Mouse (Mus musculus) lung, embryonic 16.5 days (tissue): ENCODE results near the gene Cpa2. TPM values are rescaled to one million over a fixed set of nuclear protein-coding genes. Genes with fewer than 3 reads are reported as not detected.
A peak's percentile ranks its signal among the peaks of the same experiment; 100 is the strongest.

Experiments used
- ATAC-seq: fragments of 200-750 bp; cut with Nextera tagmentation; 2 replicates; pipeline ENCODE4 v1.8.0; 2017; ENCODE audit warnings: low read depth, mild to moderate bottlenecking, moderate library complexity
- H3K27ac ChIP-seq: fragments of 300-500 bp; sonication (generic); 2 replicates; pipeline ENCODE4 v1.5.1; 2014; ENCODE audit warnings: mild to moderate bottlenecking, control low read depth, low read length
- H3K27me3 ChIP-seq: fragments of 300-500 bp; sonication (generic); 2 replicates; pipeline ENCODE4 v1.6.1; 2014; ENCODE audit warnings: low read depth, low read length, mixed read lengths; ENCODE audit not compliant: control insufficient read depth, insufficient read depth
- H3K36me3 ChIP-seq: fragments of 300-500 bp; sonication (generic); 2 replicates; pipeline ENCODE4 v1.6.1; 2014; ENCODE audit warnings: low read length; ENCODE audit not compliant: control insufficient read depth, insufficient read depth
- H3K4me1 ChIP-seq: fragments of 300-500 bp; sonication (generic); replicated peaks from 2 replicates; pipeline ENCODE4 v1.6.1; 2014; ENCODE audit warnings: low read length, mixed read lengths; ENCODE audit not compliant: control insufficient read depth, insufficient read depth
- H3K4me2 ChIP-seq: fragments of 300-500 bp; sonication (generic); 2 replicates; pipeline ENCODE4 v1.6.1; 2014; ENCODE audit warnings: low read depth, low read length, control low read depth
- H3K4me3 ChIP-seq: fragments of 300-500 bp; sonication (generic); 2 replicates; pipeline ENCODE4 v1.5.1; 2014; ENCODE audit warnings: mild to moderate bottlenecking, low read length, control low read depth
- H3K9ac ChIP-seq: fragments of 300-500 bp; sonication (generic); 2 replicates; pipeline ENCODE4 v1.6.1; 2014; ENCODE audit warnings: low read length, control low read depth
- H3K9me3 ChIP-seq: fragments of 300-500 bp; sonication (generic); 2 replicates; pipeline ENCODE4 v1.6.1; 2016; ENCODE audit warnings: low read length; ENCODE audit not compliant: control insufficient read depth
- whole genome bisulfite sequencing: fragments of 180-500 bp; shearing (Covaris S2); extraction: QIAGEN DNeasy Blood & Tissue Kit; methylation state at CpG from one replicate; pipeline ENCODE4 v1.1.7; 2014; 5-methylcytosine and 5-hydroxymethylcytosine counted together
- polyA plus RNA-seq: library from polyadenylated mRNA; unstranded; fragments of >200 nt; fragmentation: Nextera tagmentation; extraction: Ambion mirVana; gene quantifications from 2 replicates; pipeline ENCODE4 v1.2.1, GENCODE M21; 2015

Cpa2 gene
- polyA plus RNA-seq, 1 experiment from 2014 or later, result 6.0 TPM

GRCm38 (mm10) chr6:30546571-30547273, 5.3 kb downstream of the Cpa2 start:
- 16% methylated on average over 17 of the region's 17 CpGs for WGBS
- H3K4me1 ChIP-seq, result peaks cover 37% of the 10 kb centered on the region
- H3K36me3 ChIP-seq, result no peaks in the 10 kb centered on the region

GRCm38 (mm10) chr6:30547274-30547645, 5.9 kb downstream of the Cpa2 start:
- no peaks in the 10 kb centered on the region for H3K36me3 ChIP-seq
- peak overlapping the region; percentile 76 for H3K27ac ChIP-seq
- H3K27me3 ChIP-seq, result no peaks in the 10 kb centered on the region
- ATAC-seq, result peak; percentile 64
- peaks cover 42% of the 10 kb centered on the region for H3K4me1 ChIP-seq
- H3K9ac ChIP-seq, result peak overlapping the region; percentile 17
- peak overlapping the region; percentile 28 for H3K4me3 ChIP-seq
- no peaks in the 10 kb centered on the region for H3K9me3 ChIP-seq
- under 1% methylated on average over 17 of the region's 17 CpGs for WGBS
- peak overlapping the region; percentile 59 for H3K4me2 ChIP-seq

More at GRCm38 (mm10) chr6:30546571-30547273, 5.3 kb downstream of the Cpa2 start:
- peak overlapping the region; percentile 59 for H3K4me2 ChIP-seq
- no peaks in the 10 kb centered on the region for H3K9me3 ChIP-seq
- peak overlapping the region; percentile 28 for H3K4me3 ChIP-seq
- H3K27ac ChIP-seq, result peak overlapping the region; percentile 76
- no peaks in the 10 kb centered on the region for H3K27me3 ChIP-seq
- ATAC-seq, result peak; percentile 32; the same call in 1 of the 2 replicates
- H3K9ac ChIP-seq, result peak overlapping the region; percentile 17

GRCm38 (mm10) chr6:30547656-30548306, 6.4 kb downstream of the Cpa2 start:
- Histone ChIP-seq H3K36me3 (no peaks in the 10 kb centered on the region), H3K9me3 (no peaks in the 10 kb centered on the region), H3K27ac (peak overlapping the region; percentile 76), H3K4me3 (peak overlapping the region; percentile 28), H3K4me1 (peaks cover 42% of the 10 kb centered on the region), H3K27me3 (no peaks in the 10 kb centered on the region), H3K4me2 (peak overlapping the region; percentile 59), H3K9ac (no peak overlapping the region; the same call in 1 of the 2 replicates)
- ATAC-seq, result peak; percentile 30; the same call in 1 of the 2 replicates
- 37% methylated on average over 9 of the region's 9 CpGs for WGBS

GRCm38 (mm10) chr6:30549231-30549761, 7.9 kb downstream of the Cpa2 start:
- H3K27ac ChIP-seq, result peak overlapping the region; percentile 79
- H3K36me3 ChIP-seq, result no peaks in the 10 kb centered on the region
- H3K4me1 ChIP-seq, result peaks cover 30% of the 10 kb centered on the region
- peak overlapping the region; percentile 38 for H3K4me2 ChIP-seq
- peak overlapping the region; percentile 36 for H3K9ac ChIP-seq
- ATAC-seq, result peak; percentile 68
- no peaks in the 10 kb centered on the region for H3K9me3 ChIP-seq
- 13% methylated on average over 15 of the region's 15 CpGs for WGBS
- H3K4me3 ChIP-seq, result no peak overlapping the region
- H3K27me3 ChIP-seq, result no peaks in the 10 kb centered on the region

- Histone ChIP-seq H3K4me1 (peaks cover 30% of the 10 kb centered on the region), H3K36me3 (no peaks in the 10 kb centered on the region), H3K4me2 (no peak overlapping the region), H3K4me3 (no peak overlapping the region), H3K27ac (no peak overlapping the region), H3K27me3 (no peaks in the 10 kb centered on the region), H3K9me3 (no peaks in the 10 kb centered on the region), H3K9ac (no peak overlapping the region)
- 75% methylated on average over 7 of the region's 7 CpGs for WGBS
- no peak for ATAC-seq
Observed at GRCm38 (mm10) chr6:30550496-30551192, 9.3 kb downstream of the Cpa2 start.

GRCm38 (mm10) chr6:30551193-30551515, 9.8 kb downstream of the Cpa2 start:
- Histone ChIP-seq H3K27ac (no peak overlapping the region), H3K36me3 (no peaks in the 10 kb centered on the region), H3K27me3 (no peaks in the 10 kb centered on the region), H3K9me3 (no peaks in the 10 kb centered on the region), H3K4me2 (no peak overlapping the region), H3K4me1 (peaks cover 30% of the 10 kb centered on the region), H3K9ac (no peak overlapping the region), H3K4me3 (no peak overlapping the region)
- ATAC-seq, result no peak

GRCm38 (mm10) chr6:30551644-30552580, 10.5 kb downstream of the Cpa2 start:
- ATAC-seq, result peak; percentile 38
- peak overlapping the region; percentile 54; the same call in 1 of the 2 replicates for H3K9ac ChIP-seq
- H3K4me3 ChIP-seq, result peak overlapping the region; percentile 12; the same call in 1 of the 2 replicates
- no peaks in the 10 kb centered on the region for H3K27me3 ChIP-seq
- no peak overlapping the region; the same call in 1 of the 2 replicates for H3K27ac ChIP-seq
- no peaks in the 10 kb centered on the region for H3K9me3 ChIP-seq
- peaks cover 26% of the 10 kb centered on the region for H3K4me1 ChIP-seq
- no peaks in the 10 kb centered on the region for H3K36me3 ChIP-seq
- H3K4me2 ChIP-seq, result peak overlapping the region; percentile 32
- 40% methylated on average over 23 of the region's 23 CpGs for WGBS

- no peaks in the 10 kb centered on the region for H3K9me3 ChIP-seq
- H3K27me3 ChIP-seq, result no peaks in the 10 kb centered on the region
- peak overlapping the region; percentile 32; the same call in 1 of the 2 replicates for H3K4me2 ChIP-seq
- no peak for ATAC-seq
- no peak overlapping the region for H3K4me3 ChIP-seq
- no peaks in the 10 kb centered on the region for H3K36me3 ChIP-seq
- H3K4me1 ChIP-seq, result peaks cover 23% of the 10 kb centered on the region
- 0 out of 2 replicates have a peak overlapping the region, but pooled peaks have one; percentile 12 for H3K27ac ChIP-seq
- WGBS, result 45% methylated on average over 6 of the region's 6 CpGs
- H3K9ac ChIP-seq, result 0 out of 2 replicates have a peak overlapping the region, but pooled peaks have one; percentile 46
Observed at GRCm38 (mm10) chr6:30552628-30553027, 11.2 kb downstream of the Cpa2 start.
